Mouse (Mus musculus) stomach, embryonic 15.5 days (tissue): ENCODE measurements around the gene Znfx1. TPM values are rescaled to one million over a fixed set of nuclear protein-coding genes. Genes with fewer than 3 reads are reported as not detected.

Experiments
- ATAC-seq: fragments of 200-750 bp; cut with Nextera tagmentation; 2 replicates; pipeline ENCODE4 v1.8.0; 2017; ENCODE audit warnings: low read depth, moderate number of reproducible peaks, moderate TSS enrichment; ENCODE audit not compliant: insufficient read depth, low FRiP score
- H3K27ac ChIP-seq: fragments of 300-500 bp; sonication (generic); 2 replicates; pipeline ENCODE4 v1.5.1; 2015; ENCODE audit warnings: mild to moderate bottlenecking, inconsistent platforms
- H3K27me3 ChIP-seq: fragments of 300-500 bp; sonication (generic); replicated peaks from 2 replicates; pipeline ENCODE4 v1.6.1; 2015; ENCODE audit warnings: inconsistent platforms
- H3K36me3 ChIP-seq: fragments of 300-500 bp; sonication (generic); 2 replicates; pipeline ENCODE4 v1.6.1; 2015; ENCODE audit warnings: inconsistent platforms
- H3K4me1 ChIP-seq: fragments of 300-500 bp; sonication (generic); 2 replicates; pipeline ENCODE4 v1.6.1; 2015; ENCODE audit warnings: inconsistent platforms
- H3K4me2 ChIP-seq: fragments of 300-500 bp; sonication (generic); 2 replicates; pipeline ENCODE4 v1.6.1; 2015; ENCODE audit warnings: mild to moderate bottlenecking, inconsistent platforms
- H3K4me3 ChIP-seq: fragments of 300-500 bp; sonication (generic); replicated peaks from 2 replicates; pipeline ENCODE4 v1.5.1; 2015; ENCODE audit warnings: inconsistent platforms
- H3K9ac ChIP-seq: fragments of 300-500 bp; sonication (generic); 2 replicates; pipeline ENCODE4 v1.6.1; 2015; ENCODE audit warnings: inconsistent platforms
- H3K9me3 ChIP-seq: fragments of 300-500 bp; sonication (generic); 2 replicates; pipeline ENCODE4 v1.6.1; 2016; ENCODE audit warnings: inconsistent platforms
- WGBS: fragments of 180-500 bp; shearing (Covaris S2); methylation state at CpG from one replicate; pipeline ENCODE4 v1.1.7; 2015; 5-methylcytosine and 5-hydroxymethylcytosine counted together
- polyA plus RNA-seq: library from polyadenylated mRNA; unstranded; fragments of >200 nt; fragmentation: Nextera tagmentation; extraction: Ambion mirVana; gene quantifications from 2 replicates; pipeline ENCODE4 v1.2.1, GENCODE M21; 2015

The Znfx1 gene
- polyA plus RNA-seq, 1 experiment from 2014 or later = 7.9 TPM

DNA sequence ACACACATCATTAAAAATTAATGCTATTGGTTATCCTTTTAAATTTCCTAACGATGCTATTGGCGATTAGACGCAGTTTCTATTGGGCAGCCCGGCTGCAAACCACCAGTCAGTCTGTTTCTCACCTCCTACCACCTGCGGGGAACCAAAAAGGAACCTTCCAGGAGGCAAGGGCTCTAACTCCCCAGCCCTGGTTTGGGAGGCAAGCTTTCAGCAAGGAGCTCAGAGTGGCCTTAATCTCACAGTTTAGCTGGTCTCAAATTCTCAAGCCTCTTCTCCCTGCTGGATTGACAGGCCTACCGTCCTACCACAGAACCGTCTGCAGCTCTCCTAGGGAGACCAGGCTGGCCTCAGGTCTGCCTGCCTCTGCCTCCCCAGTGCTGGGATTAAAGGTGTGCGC is 3.3 kb downstream of the Znfx1 start:
- Histone ChIP-seq H3K4me3 (no peak overlapping the region), H3K4me2 (peak overlapping the region; percentile 27; the same call in 1 of the 2 replicates), H3K27ac (no peak overlapping the region), H3K9me3 (no peaks in the 10 kb centered on the region), H3K27me3 (no peaks in the 10 kb centered on the region), H3K36me3 (peaks cover 27% of the 10 kb centered on the region), H3K4me1 (peaks cover 20% of the 10 kb centered on the region), H3K9ac (no peak overlapping the region)
- no peak for ATAC-seq
- 54% methylated on average over 8 of the region's 8 CpGs for WGBS

GRCm38 (mm10) chr2:167058814-167059387 is 3.9 kb downstream of the Znfx1 start:
- Histone ChIP-seq H3K9ac (no peak overlapping the region), H3K36me3 (peaks cover 27% of the 10 kb centered on the region), H3K4me2 (no peak overlapping the region), H3K4me1 (peaks cover 20% of the 10 kb centered on the region), H3K27me3 (no peaks in the 10 kb centered on the region), H3K27ac (no peak overlapping the region), H3K4me3 (no peak overlapping the region), H3K9me3 (no peaks in the 10 kb centered on the region)
- no peak for ATAC-seq
- WGBS = 69% methylated on average over 3 of the region's 3 CpGs

DNA sequence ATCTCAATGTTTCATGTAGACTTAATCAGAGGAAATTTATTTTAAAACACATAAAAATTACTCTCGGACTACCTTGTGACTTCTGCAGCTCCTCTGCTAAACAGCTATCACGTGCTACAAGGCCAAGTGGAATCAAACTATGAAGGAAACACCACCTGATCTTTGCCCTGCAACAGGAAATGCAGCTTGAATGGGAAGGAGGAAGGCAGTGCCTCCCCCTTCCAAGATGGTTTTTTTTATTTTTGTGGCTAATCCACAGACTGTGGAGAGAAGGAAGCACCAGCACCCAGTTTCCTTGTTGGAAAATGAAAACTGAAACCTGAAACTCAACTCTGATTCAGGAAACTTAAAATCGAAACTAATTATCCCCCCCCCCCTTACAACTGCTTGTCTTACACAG is 4.6 kb downstream of the Znfx1 start:
- Histone ChIP-seq H3K9ac (no peak overlapping the region), H3K4me2 (no peak overlapping the region), H3K36me3 (peaks cover 27% of the 10 kb centered on the region), H3K4me1 (peaks cover 20% of the 10 kb centered on the region), H3K27ac (no peak overlapping the region), H3K4me3 (no peak overlapping the region), H3K27me3 (no peaks in the 10 kb centered on the region), H3K9me3 (no peaks in the 10 kb centered on the region)
- ATAC-seq = no peak
- WGBS = 56% methylated on average over 3 of the region's 3 CpGs

DNA sequence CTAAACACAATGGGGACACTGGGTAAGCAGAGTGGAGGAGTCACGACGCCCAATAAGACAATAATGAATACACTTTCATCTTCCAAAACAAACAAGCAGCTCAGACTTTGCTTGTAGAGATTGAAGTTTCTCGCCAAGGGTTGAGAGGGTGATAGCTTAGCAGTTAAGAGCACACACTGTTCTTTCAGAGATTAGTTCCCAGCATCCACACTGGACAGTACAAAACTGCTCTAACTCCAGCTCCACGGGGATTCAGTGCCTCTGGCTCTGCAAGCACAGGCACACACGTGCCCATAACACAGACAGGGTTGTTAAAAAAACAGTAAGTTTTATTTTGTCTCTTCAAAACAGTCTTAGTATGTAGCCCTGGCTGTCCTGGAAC is 5.9 kb downstream of the Znfx1 start:
- Histone ChIP-seq H3K4me2 (no peak overlapping the region), H3K27me3 (no peaks in the 10 kb centered on the region), H3K4me1 (peaks cover 20% of the 10 kb centered on the region), H3K9ac (no peak overlapping the region), H3K4me3 (no peak overlapping the region), H3K9me3 (no peaks in the 10 kb centered on the region), H3K36me3 (peaks cover 31% of the 10 kb centered on the region), H3K27ac (no peak overlapping the region)
- no peak for ATAC-seq
- 82% methylated on average over 5 of the region's 5 CpGs for WGBS

- no peaks in the 10 kb centered on the region for H3K27me3 ChIP-seq
- peaks cover 31% of the 10 kb centered on the region for H3K36me3 ChIP-seq
- no peak overlapping the region for H3K4me3 ChIP-seq
- no peak for ATAC-seq
- 93% methylated on average over 15 of the region's 15 CpGs for WGBS
- H3K9me3 ChIP-seq = no peaks in the 10 kb centered on the region
- no peak overlapping the region for H3K9ac ChIP-seq
- H3K4me1 ChIP-seq = peaks cover 14% of the 10 kb centered on the region
- no peak overlapping the region for H3K4me2 ChIP-seq
- H3K27ac ChIP-seq = no peak overlapping the region
These were observed 6.4 kb downstream of the Znfx1 start for GRCm38 (mm10) chr2:167056210-167056941.

GRCm38 (mm10) chr2:167055386-167055785 is 7.4 kb downstream of the Znfx1 start:
- no peak overlapping the region for H3K27ac ChIP-seq
- no peak overlapping the region for H3K9ac ChIP-seq
- no peak overlapping the region for H3K4me2 ChIP-seq
- peaks cover 31% of the 10 kb centered on the region for H3K36me3 ChIP-seq
- peaks cover 7% of the 10 kb centered on the region; the same call in 1 of the 2 replicates for H3K4me1 ChIP-seq
- H3K9me3 ChIP-seq = no peaks in the 10 kb centered on the region
- WGBS = 74% methylated on average over 15 of the region's 15 CpGs
- no peaks in the 10 kb centered on the region for H3K27me3 ChIP-seq
- ATAC-seq = no peak
- H3K4me3 ChIP-seq = no peak overlapping the region

DNA sequence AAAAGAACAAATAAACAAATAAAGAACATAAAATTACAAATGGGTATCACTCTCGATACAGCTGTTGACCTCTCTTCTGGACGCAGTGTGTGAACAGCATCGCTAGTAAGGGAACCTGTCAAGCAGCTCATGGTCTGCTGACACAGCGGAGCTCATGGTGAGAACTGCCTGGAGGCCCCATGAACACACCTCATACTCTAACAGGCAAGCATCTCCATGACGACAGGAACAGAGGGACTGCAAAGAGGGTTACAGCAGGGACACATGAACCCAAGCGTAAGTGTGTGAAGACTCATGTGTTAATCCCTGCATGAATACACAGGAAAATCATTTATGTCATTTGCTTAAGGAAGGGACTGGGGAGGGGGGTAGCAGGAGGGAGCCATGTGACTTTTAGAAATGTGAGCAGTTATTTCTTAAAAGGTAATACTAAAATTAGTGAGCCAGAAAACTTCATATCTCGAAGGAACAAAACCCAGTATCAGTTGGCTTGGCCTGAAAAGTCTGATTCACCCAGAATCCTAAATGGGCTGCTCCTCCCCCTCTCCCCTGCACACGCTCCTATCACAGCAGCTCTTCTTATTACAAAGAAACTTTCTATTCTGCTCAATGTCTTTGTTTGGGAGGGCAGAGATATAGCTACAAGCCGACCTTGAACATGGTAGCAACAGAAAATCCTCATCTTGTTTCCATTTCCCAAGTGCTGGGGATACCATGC is 9.5 kb downstream of the Znfx1 start:
- H3K4me1 ChIP-seq = no peaks in the 10 kb centered on the region
- H3K4me3 ChIP-seq = no peak overlapping the region
- no peaks in the 10 kb centered on the region for H3K27me3 ChIP-seq
- ATAC-seq = peak; percentile 44; the same call in 1 of the 2 replicates
- 67% methylated on average over 9 of the region's 9 CpGs for whole genome bisulfite sequencing
- no peak overlapping the region for H3K4me2 ChIP-seq
- H3K9ac ChIP-seq = no peak overlapping the region
- H3K9me3 ChIP-seq = no peaks in the 10 kb centered on the region
- H3K27ac ChIP-seq = no peak overlapping the region
- peaks cover 37% of the 10 kb centered on the region for H3K36me3 ChIP-seq

GRCm38 (mm10) chr2:167048698-167049358 is 14.0 kb downstream of the Znfx1 start:
- ATAC-seq = peak; percentile 53; the same call in 1 of the 2 replicates
- Histone ChIP-seq H3K27me3 (no peaks in the 10 kb centered on the region), H3K9ac (no peak overlapping the region), H3K36me3 (peaks cover 36% of the 10 kb centered on the region), H3K9me3 (no peaks in the 10 kb centered on the region), H3K27ac (peak overlapping the region; percentile 45), H3K4me3 (no peak overlapping the region), H3K4me2 (no peak overlapping the region), H3K4me1 (no peaks in the 10 kb centered on the region)
- 74% methylated on average over 8 of the region's 8 CpGs for WGBS

DNA sequence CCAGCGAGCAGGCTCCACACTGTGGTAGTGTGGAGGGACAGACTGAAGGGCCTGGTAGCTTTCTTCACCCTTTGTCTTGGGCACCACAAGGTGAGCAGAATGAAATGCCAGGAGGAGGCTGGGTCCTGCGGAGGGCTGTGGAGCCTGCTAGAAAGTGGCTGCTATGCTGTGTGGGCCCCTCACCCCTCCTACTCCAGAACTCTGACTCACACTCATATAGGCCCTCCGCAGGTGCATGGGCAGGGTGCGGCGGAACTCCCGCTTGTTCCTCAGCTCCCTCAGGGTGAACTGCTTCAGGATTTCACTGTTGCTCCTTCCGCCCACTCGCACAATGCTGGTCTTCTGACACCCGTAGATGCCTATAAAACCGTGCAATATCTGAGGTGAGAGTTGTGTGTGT is 14.6 kb downstream of the Znfx1 start:
- peak overlapping the region; percentile 45; the same call in 1 of the 2 replicates for H3K27ac ChIP-seq
- H3K4me2 ChIP-seq = no peak overlapping the region
- H3K27me3 ChIP-seq = no peaks in the 10 kb centered on the region
- no peak overlapping the region for H3K4me3 ChIP-seq
- no peak overlapping the region for H3K9ac ChIP-seq
- peak; percentile 41; the same call in 1 of the 2 replicates for ATAC-seq
- H3K36me3 ChIP-seq = peaks cover 42% of the 10 kb centered on the region
- no peaks in the 10 kb centered on the region for H3K9me3 ChIP-seq
- 73% methylated on average over 10 of the region's 10 CpGs for WGBS
- H3K4me1 ChIP-seq = no peaks in the 10 kb centered on the region

DNA sequence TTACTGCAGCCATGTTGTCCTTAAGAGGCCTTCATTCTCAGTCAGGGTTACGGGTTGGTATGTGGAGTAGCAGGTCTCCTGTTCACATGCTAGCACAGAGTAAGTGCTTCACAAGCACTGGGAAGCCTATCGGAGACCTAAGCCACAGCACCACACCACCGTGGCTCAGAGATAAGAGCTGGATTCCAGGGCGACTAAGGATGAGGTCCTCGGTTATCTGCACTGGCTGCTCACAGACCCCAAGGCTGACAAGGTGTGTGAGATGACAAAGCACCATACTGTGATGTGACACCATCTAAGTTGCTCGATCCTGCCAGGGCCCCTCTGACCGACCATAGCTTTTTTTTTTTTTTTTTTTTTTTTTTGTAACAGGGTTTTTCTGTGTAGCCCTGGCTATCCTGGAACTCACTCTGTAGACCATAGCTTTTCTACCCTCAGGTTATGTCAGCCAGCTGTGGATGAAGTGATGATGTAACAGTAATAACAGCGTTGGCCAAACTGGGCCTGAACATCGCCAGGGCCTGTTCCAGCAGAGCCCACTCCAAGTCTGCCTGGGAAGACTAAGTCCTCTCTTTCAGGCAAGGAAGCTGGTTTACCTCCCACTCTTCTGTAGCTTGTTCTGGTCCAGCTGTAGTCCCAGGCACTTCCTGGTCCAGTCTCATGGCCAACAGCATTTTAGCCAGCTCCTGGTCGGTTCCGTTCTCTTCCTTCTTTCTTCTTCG is 19.3 kb downstream of the Znfx1 start:
- Histone ChIP-seq H3K27ac (no peak overlapping the region), H3K9me3 (no peaks in the 10 kb centered on the region), H3K27me3 (no peaks in the 10 kb centered on the region), H3K36me3 (peaks cover 74% of the 10 kb centered on the region), H3K4me2 (no peak overlapping the region), H3K4me1 (no peaks in the 10 kb centered on the region), H3K4me3 (no peak overlapping the region), H3K9ac (no peak overlapping the region)
- 83% methylated on average over 12 of the region's 12 CpGs for WGBS
- peak; percentile 97 for ATAC-seq

DNA sequence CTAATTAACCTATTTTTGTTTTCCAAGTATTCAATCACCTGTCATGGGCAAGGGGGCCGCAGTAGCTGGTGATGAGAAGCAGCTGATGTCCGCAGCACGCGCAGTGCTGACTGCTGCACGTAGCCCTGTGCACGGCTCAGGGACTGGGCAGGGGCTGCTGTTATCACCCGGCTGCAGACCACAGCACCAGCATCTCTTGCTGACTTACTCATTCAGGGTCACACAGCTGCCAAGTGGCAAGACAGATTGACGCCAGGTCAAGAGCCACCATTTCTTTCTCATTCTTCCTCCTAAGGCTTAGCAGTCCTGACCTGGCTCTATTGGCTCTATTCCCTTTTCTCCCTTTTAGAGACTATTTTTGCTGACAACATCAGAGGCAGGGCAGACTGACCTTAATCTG is 23.4 kb downstream of the Znfx1 start:
- Histone ChIP-seq H3K4me2 (no peak overlapping the region), H3K4me1 (no peaks in the 10 kb centered on the region), H3K9ac (no peak overlapping the region), H3K36me3 (peaks cover 91% of the 10 kb centered on the region), H3K27ac (no peak overlapping the region), H3K9me3 (no peaks in the 10 kb centered on the region), H3K27me3 (no peaks in the 10 kb centered on the region), H3K4me3 (no peak overlapping the region)
- no peak for ATAC-seq
- WGBS = 56% methylated on average over 8 of the region's 8 CpGs
